7 mouse cellular contexts compared by ENCODE assay signal in the genomic region with DNA sequence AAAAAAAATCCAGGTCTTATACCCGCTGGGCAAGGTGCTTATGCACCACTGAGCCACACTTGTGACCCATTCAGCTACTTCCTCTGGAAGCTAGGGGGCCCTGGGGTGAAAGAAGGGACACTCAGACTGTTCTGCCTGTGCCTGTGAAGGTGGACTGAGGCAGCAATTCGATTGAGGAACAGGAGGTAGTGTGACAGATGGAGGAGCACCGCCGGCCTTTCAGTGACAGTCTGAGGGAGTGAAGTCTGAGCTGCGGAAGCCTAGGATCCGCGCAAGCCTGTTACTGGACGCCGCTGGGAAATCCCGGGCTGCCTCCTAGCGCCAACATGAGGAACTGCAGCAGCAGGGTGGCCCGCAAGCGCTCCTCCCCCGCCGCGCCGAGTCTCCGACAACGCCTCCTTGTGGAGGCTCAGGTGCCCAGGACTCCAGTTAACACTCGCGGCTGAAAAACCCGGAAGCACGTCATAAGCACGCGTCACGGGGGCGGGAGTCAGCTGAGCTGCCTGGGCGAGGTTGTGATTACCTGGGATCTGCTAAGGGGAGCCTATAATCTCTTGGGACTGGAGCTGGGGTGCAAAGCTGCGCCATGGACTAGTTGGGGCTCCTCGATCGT. TPM values are rescaled to one million over a fixed set of nuclear protein-coding genes. Genes with fewer than 3 reads are reported as not detected.
DNase-seq lines count a peak whose midpoint lies in the region; ATAC-seq lines count a peak whose summit lies in the region.

A gene (plus strand): TSS at position 471 of the 613 bp plus-strand sequence.

- H3K9ac ChIP-seq in embryonic facial prominence, embryonic 11.5 days (replicated peaks; ENCODE audit: low read length) = peak within 1 kb of the TSS; percentile 64
- peak within 1 kb of the TSS; percentile 89 for H3K9ac ChIP-seq in midbrain, embryonic 13.5 days (replicated peaks)

- H3K9me3 ChIP-seq in embryonic facial prominence, embryonic 11.5 days (replicated peaks; ENCODE audit: control insufficient read depth, low read length) = no peaks in the 10 kb centered on the region
- no peaks in the 10 kb centered on the region for H3K9me3 ChIP-seq in limb, embryonic 10.5 days (replicated peaks)
- H3K9me3 ChIP-seq in midbrain, embryonic 13.5 days = no peaks in the 10 kb centered on the region

- no peaks in the 10 kb centered on the region for H3K4me1 ChIP-seq in embryonic facial prominence, embryonic 11.5 days (ENCODE audit: control insufficient read depth, insufficient read depth, low read length)
- H3K4me1 ChIP-seq in limb, embryonic 10.5 days = peaks cover 20% of the 10 kb centered on the region
- H3K4me1 ChIP-seq in midbrain, embryonic 13.5 days (replicated peaks) = peaks cover 15% of the 10 kb centered on the region

- 1% methylated on average over 31 of the region's 31 CpGs for WGBS in embryonic facial prominence, embryonic 11.5 days
- WGBS in limb, embryonic 10.5 days = 1% methylated on average over 31 of the region's 31 CpGs
- 1% methylated on average over 31 of the region's 31 CpGs for WGBS in midbrain, embryonic 13.5 days

- H3K4me2 ChIP-seq in embryonic facial prominence, embryonic 11.5 days (ENCODE audit: low read depth, low read length) = peak within 1 kb of the TSS; percentile 48
- peak within 1 kb of the TSS; percentile 94 for H3K4me2 ChIP-seq in midbrain, embryonic 13.5 days (replicated peaks)

- no peaks in the 10 kb centered on the region for H3K27me3 ChIP-seq in embryonic facial prominence, embryonic 11.5 days (ENCODE audit: control insufficient read depth, insufficient read depth, low read length)
- peaks cover 6% of the 10 kb centered on the region; the same call in 1 of the 2 replicates for H3K27me3 ChIP-seq in limb, embryonic 10.5 days (ENCODE audit: low read depth, poor library complexity, severe bottlenecking)
- H3K27me3 ChIP-seq in midbrain, embryonic 13.5 days = no peaks in the 10 kb centered on the region

- DNase-seq in adrenal gland, postnatal 14 days = peak; percentile 99
- DNase-seq in embryonic facial prominence, embryonic 11.5 days (ENCODE audit: low spot score) = peak; percentile 99
- DNase-seq in kidney, adult 11 months = peak; percentile 96
- DNase-seq in limb, embryonic 10.5 days (ENCODE audit: low spot score) = peak; percentile 100
- DNase-seq in spleen, adult 12 weeks (ENCODE audit: low spot score) = peak; percentile 96

- peaks cover 2% of the 10 kb centered on the region for H3K36me3 ChIP-seq in embryonic facial prominence, embryonic 11.5 days (replicated peaks; ENCODE audit: control insufficient read depth, insufficient read depth, low read depth, low read length)
- H3K36me3 ChIP-seq in limb, embryonic 10.5 days = peaks cover 35% of the 10 kb centered on the region
- peaks cover 25% of the 10 kb centered on the region for H3K36me3 ChIP-seq in midbrain, embryonic 13.5 days

- peak within 1 kb of the TSS; percentile 54 for H3K4me3 ChIP-seq in embryonic facial prominence, embryonic 11.5 days (ENCODE audit: low read depth, low read length)
- H3K4me3 ChIP-seq in limb, embryonic 10.5 days = peak within 1 kb of the TSS; percentile 86
- H3K4me3 ChIP-seq in midbrain, embryonic 13.5 days (replicated peaks) = peak within 1 kb of the TSS; percentile 80

- no peak within 1 kb of the TSS for H3K27ac ChIP-seq in embryonic facial prominence, embryonic 11.5 days (replicated peaks; ENCODE audit: low read depth, low read length)
- peak within 1 kb of the TSS; percentile 83 for H3K27ac ChIP-seq in limb, embryonic 10.5 days
- H3K27ac ChIP-seq in midbrain, embryonic 13.5 days = peak within 1 kb of the TSS; percentile 52; the same call in 1 of the 2 replicates

- peak; percentile 91 for ATAC-seq in embryonic facial prominence, embryonic 11.5 days (replicated peaks; ENCODE audit: insufficient number of reproducible peaks, low FRiP score, low TSS enrichment, low read depth)
- ATAC-seq in granulocyte monocyte progenitor cell, adult 5-6 weeks (replicated peaks; ENCODE audit: poor library complexity, severe bottlenecking) = peak; percentile 93
- peak; percentile 96 for ATAC-seq in midbrain, embryonic 13.5 days

RNA-seq across cellular contexts. Expression of the gene that starts here (rescaled TPM):
- total RNA-seq in adrenal gland, postnatal 14 days (2021) = 18.1 and 18.6 TPM in 2 replicates
- polyA plus RNA-seq in embryonic facial prominence, embryonic 11.5 days (2014; fragmentation: Nextera tagmentation; extraction: Ambion mirVana) = 9.2 and 9.6 TPM in 2 replicates
- 11.3 and 14.8 TPM in 2 replicates for total RNA-seq in granulocyte monocyte progenitor cell, adult 5-6 weeks (2014; fragmentation: Nextera tagmentation)
- 17.2 and 21.1 TPM in 2 replicates for total RNA-seq in granulocyte monocyte progenitor cell, adult 5-6 weeks (2017)
- 23.0 and 26.9 TPM in 2 replicates for polyA plus RNA-seq in limb, embryonic 10.5 days (2016; fragmentation: Nextera tagmentation; extraction: Ambion mirVana)
- 26.0 and 26.3 TPM in 2 replicates for polyA plus RNA-seq in midbrain, embryonic 13.5 days (2015; fragmentation: Nextera tagmentation; extraction: Ambion mirVana)
